Mouse (Mus musculus): ENCODE data around the gene Grid1.

GRCm38 (mm10) chr14:34960227-34960626 lies 140.3 kb downstream of the Grid1 start:
- no peak for TF ChIP-seq GATA1 (IDR thresholded peaks at IDR 0.05; ENCODE audit: borderline replicate concordance, low read length)
- TF ChIP-seq FLI1 (IDR thresholded peaks at IDR 0.05; ENCODE audit: low read length): no peak
